Mouse (Mus musculus) intestine, postnatal 0 days (tissue): ENCODE measurements at regions not wholly inside any gene's neighbourhood (a gene's known extent, or its start where the extent isn't known, plus 50 kb on each side); places are given as distances from the start of the nearest gene placed in this dataset.

Experiments used
- ATAC-seq: fragments of 200-750 bp; cut with Nextera tagmentation; 2 replicates; pipeline ENCODE4 v1.8.0; 2017; ENCODE audit warnings: mild to moderate bottlenecking, moderate TSS enrichment, moderate library complexity
- H3K27ac ChIP-seq: fragments of 300-500 bp; sonication (generic); 2 replicates; pipeline ENCODE4 v1.5.1; 2014; ENCODE audit warnings: mild to moderate bottlenecking, low read depth, low read length, moderate library complexity
- H3K27me3 ChIP-seq: fragments of 300-500 bp; sonication (generic); replicated peaks from 2 replicates; pipeline ENCODE4 v1.6.1; 2014; ENCODE audit warnings: low read length, mixed read lengths; ENCODE audit not compliant: control insufficient read depth, insufficient read depth
- H3K36me3 ChIP-seq: fragments of 300-500 bp; sonication (generic); 2 replicates; pipeline ENCODE4 v1.6.1; 2014; ENCODE audit warnings: mild to moderate bottlenecking, moderate library complexity; ENCODE audit not compliant: control insufficient read depth, insufficient read depth
- H3K4me1 ChIP-seq: fragments of 300-500 bp; sonication (generic); replicated peaks from 2 replicates; pipeline ENCODE4 v1.6.1; 2014; ENCODE audit warnings: antibody characterized with exemption, low read length, mixed read lengths; ENCODE audit not compliant: control insufficient read depth, insufficient read depth
- H3K4me2 ChIP-seq: fragments of 300-500 bp; sonication (generic); replicated peaks from 2 replicates; pipeline ENCODE4 v1.6.1; 2014; ENCODE audit warnings: low read depth, mild to moderate bottlenecking, moderate library complexity
- H3K4me3 ChIP-seq: fragments of 300-500 bp; sonication (generic); 2 replicates; pipeline ENCODE4 v1.5.1; 2014; ENCODE audit warnings: low read depth, low read length
- H3K9ac ChIP-seq: fragments of 300-500 bp; sonication (generic); 2 replicates; pipeline ENCODE4 v1.6.1; 2014; ENCODE audit warnings: mild to moderate bottlenecking, low read depth, low read length
- H3K9me3 ChIP-seq: fragments of 300-500 bp; sonication (generic); 2 replicates; pipeline ENCODE4 v1.6.1; 2016; ENCODE audit warnings: mixed run types; ENCODE audit not compliant: control insufficient read depth
- CTCF ChIP-seq: sonication (generic); IDR thresholded peaks from 2 replicates; pipeline ENCODE4 v1.5.1; 2016; ENCODE audit warnings: low read depth, mild to moderate bottlenecking, control low read depth, antibody characterized with exemption, moderate library complexity
- WGBS: fragments of 180-500 bp; shearing (Covaris S2); extraction: QIAGEN DNeasy Blood & Tissue Kit; methylation state at CpG from one replicate; pipeline ENCODE4 v1.1.7; 2014; 5-methylcytosine and 5-hydroxymethylcytosine counted together

GRCm38 (mm10) chr13:107575025-107575424, 469.2 kb upstream of the Smim15 start:
- no peaks in the 10 kb centered on the region for H3K4me1 ChIP-seq
- H3K9me3 ChIP-seq, result no peaks in the 10 kb centered on the region
- no peak overlapping the region for H3K4me2 ChIP-seq
- H3K9ac ChIP-seq, result no peak overlapping the region
- WGBS, result 75% methylated on average over 3 of the region's 3 CpGs
- H3K4me3 ChIP-seq, result no peak overlapping the region
- no peak for ATAC-seq
- no peak for TF ChIP-seq CTCF
- no peaks in the 10 kb centered on the region for H3K36me3 ChIP-seq
- H3K27me3 ChIP-seq, result no peaks in the 10 kb centered on the region
- no peak overlapping the region for H3K27ac ChIP-seq

- no peaks in the 10 kb centered on the region for H3K36me3 ChIP-seq
- H3K4me1 ChIP-seq, result no peaks in the 10 kb centered on the region
- no peak overlapping the region for H3K4me2 ChIP-seq
- WGBS, result 73% methylated on average over 9 of the region's 9 CpGs
- no peak overlapping the region for H3K27ac ChIP-seq
- no peaks in the 10 kb centered on the region for H3K9me3 ChIP-seq
- no peak overlapping the region for H3K9ac ChIP-seq
- no peak for ATAC-seq
- no peak overlapping the region for H3K4me3 ChIP-seq
- TF ChIP-seq CTCF, result no peak
- no peaks in the 10 kb centered on the region for H3K27me3 ChIP-seq
Measured at GRCm38 (mm10) chr13:107573499-107574355, 470.5 kb upstream of the Smim15 start.

- TF ChIP-seq CTCF, result no peak
- H3K9me3 ChIP-seq, result no peaks in the 10 kb centered on the region
- no peaks in the 10 kb centered on the region for H3K36me3 ChIP-seq
- H3K4me1 ChIP-seq, result no peaks in the 10 kb centered on the region
- no peak overlapping the region for H3K9ac ChIP-seq
- no peak for ATAC-seq
- no peaks in the 10 kb centered on the region for H3K27me3 ChIP-seq
- H3K4me2 ChIP-seq, result no peak overlapping the region
- WGBS, result 55% methylated on average over 10 of the region's 10 CpGs
- no peak overlapping the region for H3K27ac ChIP-seq
- H3K4me3 ChIP-seq, result no peak overlapping the region
Measured at GRCm38 (mm10) chr13:107571539-107571938, 472.7 kb upstream of the Smim15 start.

GRCm38 (mm10) chr13:107569477-107569876, 474.8 kb upstream of the Smim15 start:
- H3K4me2 ChIP-seq, result no peak overlapping the region
- H3K27me3 ChIP-seq, result no peaks in the 10 kb centered on the region
- no peak overlapping the region for H3K4me3 ChIP-seq
- no peak for TF ChIP-seq CTCF
- H3K9ac ChIP-seq, result no peak overlapping the region
- 85% methylated on average over 2 of the region's 2 CpGs for WGBS
- H3K36me3 ChIP-seq, result no peaks in the 10 kb centered on the region
- H3K27ac ChIP-seq, result no peak overlapping the region
- ATAC-seq, result no peak
- H3K9me3 ChIP-seq, result no peaks in the 10 kb centered on the region
- H3K4me1 ChIP-seq, result no peaks in the 10 kb centered on the region

- TF ChIP-seq CTCF, result no peak
- no peaks in the 10 kb centered on the region for H3K27me3 ChIP-seq
- ATAC-seq, result no peak
- 0 out of 2 replicates have a peak overlapping the region, but pooled peaks have one; percentile 6 for H3K4me2 ChIP-seq
- no peaks in the 10 kb centered on the region for H3K9me3 ChIP-seq
- H3K36me3 ChIP-seq, result no peaks in the 10 kb centered on the region
- H3K27ac ChIP-seq, result no peak overlapping the region
- H3K9ac ChIP-seq, result no peak overlapping the region
- no peaks in the 10 kb centered on the region for H3K4me1 ChIP-seq
- H3K4me3 ChIP-seq, result no peak overlapping the region
- 40% methylated on average over 7 of the region's 7 CpGs for WGBS
Measured at GRCm38 (mm10) chr13:107568701-107569121, 475.5 kb upstream of the Smim15 start.

- Histone ChIP-seq H3K36me3 (no peaks in the 10 kb centered on the region), H3K4me2 (no peak overlapping the region), H3K27me3 (no peaks in the 10 kb centered on the region), H3K9me3 (no peaks in the 10 kb centered on the region), H3K4me1 (no peaks in the 10 kb centered on the region), H3K27ac (no peak overlapping the region), H3K9ac (no peak overlapping the region), H3K4me3 (no peak overlapping the region)
- TF ChIP-seq CTCF, result no peak
- WGBS, result 89% methylated on average over 1 of the region's 1 CpGs
- ATAC-seq, result no peak
Measured at GRCm38 (mm10) chr13:107562463-107562862, 481.8 kb upstream of the Smim15 start.
